In genomic region chr17:3920282-3920681, GRCm38 (mm10) we compare ENCODE assay signal across 13 mouse cellular contexts.
"Had no signal": no experiment of that assay in that cellular context is flagged by ENCODE, and none has a peak within 500 bp of the region (broad histone marks: within the 10 kb centered on the region; RNA-seq: fewer than 3 reads in every experiment).

No protein-coding gene starts in this region.

- DNase-seq: liver, postnatal 0 days; lung, adult 2 months; lung, postnatal 14 days; lung, postnatal 36 days; midbrain, embryonic 14.5 days; retina, postnatal 1 day; right cerebral cortex, adult 18-20 months; right cerebral cortex, postnatal 25 days; right cerebral cortex, postnatal 4 days; spleen, adult 18-20 months; thymus, adult 18-20 months; thymus, postnatal 14 days; thymus, postnatal 36 days had no signal
